17 mouse cellular contexts compared by ENCODE assay signal in genomic region chr12:108941282-108941681, GRCm38 (mm10).
"Had no signal": no experiment of that assay in that cellular context is flagged by ENCODE, and none has a peak within 500 bp of the region (broad histone marks: within the 10 kb centered on the region; RNA-seq: fewer than 3 reads in every experiment).

No protein-coding gene starts in this region.

- H3K9me3 ChIP-seq: limb, embryonic 13.5 days; liver, embryonic 15.5 days; midbrain, embryonic 13.5 days; neural tube, embryonic 12.5 days; stomach, embryonic 15.5 days had no signal

- H3K27ac ChIP-seq: limb, embryonic 13.5 days; liver, embryonic 15.5 days; midbrain, embryonic 13.5 days; neural tube, embryonic 12.5 days; stomach, embryonic 15.5 days had no signal

- H3K4me1 ChIP-seq: liver, embryonic 15.5 days; neural tube, embryonic 12.5 days; stomach, embryonic 15.5 days had no signal

- DNase-seq: kidney, adult 9 months; kidney, postnatal 10 days; kidney, postnatal 4 days; layer of hippocampus, postnatal 36 days; lung, embryonic 14.5 days; lung, postnatal 14 days; retina, postnatal 1 day; right cerebral cortex, postnatal 4 days; spleen, adult 18-20 months; thymus, adult 18-20 months; thymus, postnatal 14 days had no signal

- H3K4me3 ChIP-seq: limb, embryonic 13.5 days; liver, embryonic 15.5 days; midbrain, embryonic 13.5 days; neural tube, embryonic 12.5 days; stomach, embryonic 15.5 days had no signal

- H3K9ac ChIP-seq: limb, embryonic 13.5 days; liver, embryonic 15.5 days; lung, embryonic 14.5 days; midbrain, embryonic 13.5 days; neural tube, embryonic 12.5 days; stomach, embryonic 15.5 days had no signal

- H3K27me3 ChIP-seq: limb, embryonic 13.5 days; liver, embryonic 15.5 days; midbrain, embryonic 13.5 days; neural tube, embryonic 12.5 days; stomach, embryonic 15.5 days had no signal

- H3K4me2 ChIP-seq: limb, embryonic 13.5 days; liver, embryonic 15.5 days; lung, embryonic 14.5 days; midbrain, embryonic 13.5 days; neural tube, embryonic 12.5 days; stomach, embryonic 15.5 days had no signal

- ATAC-seq: intestine, embryonic 16.5 days; midbrain, embryonic 13.5 days had no signal

- H3K36me3 ChIP-seq: limb, embryonic 13.5 days; liver, embryonic 15.5 days; midbrain, embryonic 13.5 days; neural tube, embryonic 12.5 days; stomach, embryonic 15.5 days had no signal
